In genomic region chr7:114071395-114071794, GRCm38 (mm10) we compare ENCODE assay signal across 14 mouse cellular contexts. TPM values are rescaled to one million over a fixed set of nuclear protein-coding genes. Genes with fewer than 3 reads are reported as not detected.
A peak's percentile ranks its signal among the peaks of the same experiment; 100 is the strongest.
DNase-seq lines count a peak whose midpoint lies in the region; ATAC-seq and TF ChIP-seq lines count a peak whose summit lies in the region.
"Had no signal": no experiment of that assay in that cellular context is flagged by ENCODE, and none has a peak within 500 bp of the region (broad histone marks: within the 10 kb centered on the region; RNA-seq: fewer than 3 reads in every experiment).

No protein-coding gene starts in this region.

- no peak for ATAC-seq in heart, embryonic 14.5 days (ENCODE audit: insufficient number of reproducible peaks, insufficient read depth, low FRiP score, low read depth)
- ATAC-seq in kidney, postnatal 0 days (replicated peaks; ENCODE audit: low FRiP score, low read depth): no peak
- no peak for ATAC-seq in embryonic facial prominence, embryonic 12.5 days (ENCODE audit: insufficient number of reproducible peaks, insufficient read depth, low FRiP score, low TSS enrichment)
- ATAC-seq: liver, embryonic 12.5 days had no signal

- 0 out of 2 replicates have a peak overlapping the region, but pooled peaks have one; percentile 41 for H3K9ac ChIP-seq in heart, embryonic 14.5 days (ENCODE audit: low read length)
- no peak overlapping the region for H3K9ac ChIP-seq in kidney, postnatal 0 days (ENCODE audit: low read depth, low read length)
- H3K9ac ChIP-seq in embryonic facial prominence, embryonic 12.5 days: no peak overlapping the region
- H3K9ac ChIP-seq: hindbrain, embryonic 15.5 days; liver, embryonic 12.5 days had no signal

- no peak overlapping the region for H3K4me3 ChIP-seq in heart, embryonic 14.5 days (ENCODE audit: control insufficient read depth in 1 of 2, insufficient read depth in 1 of 2, low read depth in 1 of 2, low read length in 2 of 2)
- H3K4me3 ChIP-seq in kidney, postnatal 0 days (replicated peaks; ENCODE audit: low read depth, low read length): no peak overlapping the region
- no peak overlapping the region for H3K4me3 ChIP-seq in embryonic facial prominence, embryonic 12.5 days
- H3K4me3 ChIP-seq: hindbrain, embryonic 15.5 days; liver, embryonic 12.5 days; megakaryocyte, embryonic 14.5 days had no signal

- no peaks in the 10 kb centered on the region for H3K9me3 ChIP-seq in heart, embryonic 14.5 days (ENCODE audit: control insufficient read depth, low read length)
- no peaks in the 10 kb centered on the region for H3K9me3 ChIP-seq in kidney, postnatal 0 days (replicated peaks; ENCODE audit: low read length)
- H3K9me3 ChIP-seq in embryonic facial prominence, embryonic 12.5 days: no peaks in the 10 kb centered on the region
- H3K9me3 ChIP-seq: hindbrain, embryonic 15.5 days; liver, embryonic 12.5 days; megakaryocyte, embryonic 14.5 days had no signal

- no peak for TF ChIP-seq CTCF in kidney, postnatal 0 days (IDR thresholded peaks at IDR 0.05; ENCODE audit: low read depth)

- DNase-seq in heart, adult 18-20 months: no peak
- DNase-seq in kidney, postnatal 0 days (ENCODE audit: low spot score): no peak
- DNase-seq in kidney, postnatal 25 days: no peak
- peak; percentile 45 for DNase-seq in retina, embryonic 14.5 days (ENCODE audit: low spot score)
- DNase-seq in cerebellum, adult 8-10 months: no peak
- DNase-seq in layer of hippocampus, postnatal 36 days: no peak
- DNase-seq: cerebellum, adult 11 months; kidney, postnatal 36 days; thymus, postnatal 14 days had no signal

- H3K27ac ChIP-seq in heart, embryonic 14.5 days (replicated peaks in 1 of 2; ENCODE audit: control insufficient read depth in 1 of 2, insufficient read depth in 1 of 2, low read depth in 2 of 2, low read length in 2 of 2): peak overlapping the region in 1 of 2 experiments; percentile 59; a peak in 3 of 4 replicates
- H3K27ac ChIP-seq in kidney, postnatal 0 days: peak overlapping the region; percentile 71; the same call in 1 of the 2 replicates
- peak overlapping the region; percentile 54; the same call in 1 of the 2 replicates for H3K27ac ChIP-seq in embryonic facial prominence, embryonic 12.5 days
- H3K27ac ChIP-seq: hindbrain, embryonic 15.5 days had no signal

- H3K4me1 ChIP-seq in heart, embryonic 14.5 days (ENCODE audit: control insufficient read depth in 2 of 2, insufficient read depth in 2 of 2, low read length in 2 of 2): peaks cover 18 to 27% of the 10 kb centered on the region in 2 experiments
- peaks cover 29% of the 10 kb centered on the region for H3K4me1 ChIP-seq in kidney, postnatal 0 days (replicated peaks; ENCODE audit: insufficient read depth, low read length)
- peaks cover 23% of the 10 kb centered on the region for H3K4me1 ChIP-seq in embryonic facial prominence, embryonic 12.5 days

- peak overlapping the region; percentile 55 for H3K4me2 ChIP-seq in heart, embryonic 14.5 days (ENCODE audit: low read length)
- H3K4me2 ChIP-seq in kidney, postnatal 0 days (ENCODE audit: low read length): no peak overlapping the region
- peak overlapping the region; percentile 24; the same call in 1 of the 2 replicates for H3K4me2 ChIP-seq in embryonic facial prominence, embryonic 12.5 days (replicated peaks)
- H3K4me2 ChIP-seq: hindbrain, embryonic 15.5 days had no signal

- H3K36me3 ChIP-seq in heart, embryonic 14.5 days (ENCODE audit: control insufficient read depth, insufficient read depth, low read length): no peaks in the 10 kb centered on the region
- H3K36me3 ChIP-seq in kidney, postnatal 0 days (ENCODE audit: insufficient read depth, low read length): no peaks in the 10 kb centered on the region
- H3K36me3 ChIP-seq in embryonic facial prominence, embryonic 12.5 days: no peaks in the 10 kb centered on the region
- H3K36me3 ChIP-seq: hindbrain, embryonic 15.5 days; liver, embryonic 12.5 days had no signal

- no peaks in the 10 kb centered on the region for H3K27me3 ChIP-seq in heart, embryonic 14.5 days (ENCODE audit: control insufficient read depth, insufficient read depth, low read length)
- H3K27me3 ChIP-seq in kidney, postnatal 0 days (ENCODE audit: insufficient read depth, low read length): no peaks in the 10 kb centered on the region
- H3K27me3 ChIP-seq in embryonic facial prominence, embryonic 12.5 days: no peaks in the 10 kb centered on the region
- H3K27me3 ChIP-seq: hindbrain, embryonic 15.5 days; liver, embryonic 12.5 days had no signal

- WGBS in heart, embryonic 14.5 days: 87% methylated on average over 5 of the region's 5 CpGs
- WGBS in kidney, postnatal 0 days: 67% methylated on average over 5 of the region's 5 CpGs
- WGBS in embryonic facial prominence, embryonic 12.5 days: 63% methylated on average over 5 of the region's 5 CpGs

RNA-seq across cellular contexts. Expression of gene Rras2, which starts 46.2 kb away (rescaled TPM):
- polyA plus RNA-seq in heart, embryonic 14.5 days (2014; fragmentation: Nextera tagmentation; extraction: Ambion mirVana): 56.3 and 63.2 TPM in 2 replicates
- total RNA-seq in heart, adult 18-20 months (2021): 10 to 100 TPM; 48.8 to 55.6 TPM
- polyA plus RNA-seq in kidney, postnatal 0 days (2015; fragmentation: Nextera tagmentation; extraction: Ambion mirVana): 46.3 and 51.2 TPM in 2 replicates
- 23.4 and 24.4 TPM in 2 replicates for polyA plus RNA-seq in embryonic facial prominence, embryonic 12.5 days (2016; fragmentation: Nextera tagmentation; extraction: Ambion mirVana)
- 10 to 100 TPM; 30.6 to 33.9 TPM for total RNA-seq in layer of hippocampus, postnatal 36 days (2021)
